Mouse (Mus musculus): ENCODE results near the gene Gm21761.
"Not testable (repeated sequence)": the region's sequence is repeated elsewhere in the genome, so short reads cannot be mapped to it uniquely, and the experiment has no call there.

- not testable (repeated sequence) for TF ChIP-seq CTCF, POLR2A (IDR thresholded peaks at IDR 0.05; ENCODE audit: insufficient read depth, low read depth, low read length)
Observed at GRCm38 (mm10) chr13:119968193-119968592, 39.1 kb upstream of the Gm21761 start.
